ENCODE assay signal across 9 mouse cellular contexts in the genomic region with DNA sequence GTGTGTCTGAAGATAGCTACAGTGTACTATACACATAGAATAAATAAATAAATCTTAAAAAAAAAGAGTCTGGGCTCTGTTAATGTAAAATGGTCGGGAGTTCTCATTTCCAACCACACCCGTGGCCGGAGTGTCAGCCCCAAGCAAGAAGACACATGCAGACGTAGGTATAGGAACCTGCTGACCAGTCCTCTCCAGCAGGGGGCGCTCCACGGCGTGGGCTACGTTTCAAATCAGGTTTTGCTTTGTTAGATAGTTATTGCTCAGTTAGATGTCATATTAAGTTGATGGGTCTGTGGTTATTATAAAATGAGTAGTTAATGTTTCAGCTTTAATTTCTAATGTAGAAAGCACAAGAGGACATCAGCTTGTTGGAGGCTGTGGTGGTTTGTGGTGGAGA. TPM values are rescaled to one million over a fixed set of nuclear protein-coding genes. Genes with fewer than 3 reads are reported as not detected.
A peak's percentile ranks its signal among the peaks of the same experiment; 100 is the strongest.
DNase-seq lines count a peak whose midpoint lies in the region; ATAC-seq and TF ChIP-seq lines count a peak whose summit lies in the region.
"Had no signal": no experiment of that assay in that cellular context is flagged by ENCODE, and none has a peak within 500 bp of the region (broad histone marks: within the 10 kb centered on the region; RNA-seq: fewer than 3 reads in every experiment).

No protein-coding gene starts in this region.

- peaks cover 12% of the 10 kb centered on the region; the same call in 1 of the 2 replicates for H3K4me1 ChIP-seq in neural tube, embryonic 15.5 days

- H3K4me2 ChIP-seq in neural tube, embryonic 15.5 days = no peak overlapping the region
- H3K4me2 ChIP-seq: embryonic facial prominence, embryonic 12.5 days had no signal

- DNase-seq in gastrocnemius, adult 2 months = peak; percentile 47
- no peak for DNase-seq in gastrocnemius, postnatal 14 days
- peak; percentile 59 for DNase-seq in neural tube, embryonic 10.5 days (ENCODE audit: extremely low spot score, low spot score)
- peak; percentile 26 for DNase-seq in adipocyte (ENCODE audit: low spot score)
- DNase-seq in kidney, postnatal 10 days = peak; percentile 65
- peak; percentile 43 for DNase-seq in retina, postnatal 1 day
- no peak for DNase-seq in Muller cell, postnatal 12 days (ENCODE audit: inconsistent ontology term)

- ATAC-seq in neural tube, embryonic 15.5 days (ENCODE audit: low FRiP score) = no peak

- no peaks in the 10 kb centered on the region for H3K27me3 ChIP-seq in neural tube, embryonic 15.5 days (replicated peaks)
- H3K27me3 ChIP-seq: embryonic facial prominence, embryonic 12.5 days had no signal

- intact Hi-C loops in gastrocnemius, adult 2 months (cut with DNase I) = no loop called here
- intact Hi-C loops in gastrocnemius, postnatal 14 days (cut with DNase I; ENCODE audit: low total_unique reads) = no loop called here

- H3K36me3 ChIP-seq in neural tube, embryonic 15.5 days = no peaks in the 10 kb centered on the region

- no peaks in the 10 kb centered on the region for H3K9me3 ChIP-seq in neural tube, embryonic 15.5 days (replicated peaks)
- H3K9me3 ChIP-seq: embryonic facial prominence, embryonic 12.5 days had no signal

- TF ChIP-seq CTCF in gastrocnemius, adult 2 months (IDR thresholded peaks at IDR 0.05) = peak; percentile 84

- H3K27ac ChIP-seq in gastrocnemius, adult 2 months = no peak overlapping the region
- no peak overlapping the region for H3K27ac ChIP-seq in neural tube, embryonic 15.5 days (replicated peaks)
- H3K27ac ChIP-seq: embryonic facial prominence, embryonic 12.5 days had no signal

- no peak overlapping the region for H3K9ac ChIP-seq in neural tube, embryonic 15.5 days (replicated peaks)
- H3K9ac ChIP-seq: embryonic facial prominence, embryonic 12.5 days had no signal

- no peak overlapping the region for H3K4me3 ChIP-seq in gastrocnemius, adult 2 months
- H3K4me3 ChIP-seq in neural tube, embryonic 15.5 days (replicated peaks) = no peak overlapping the region
- H3K4me3 ChIP-seq: embryonic facial prominence, embryonic 12.5 days had no signal

- WGBS in neural tube, embryonic 15.5 days = 29% methylated on average over 8 of the region's 8 CpGs

RNA-seq across cellular contexts. Expression of a gene that starts 52.8 kb away (rescaled TPM):
- 1 to 10 TPM; 7.6 to 8.4 TPM for total RNA-seq in gastrocnemius, adult 2 months (2021)
- 1 to 10 TPM; 7.8 to 8.0 TPM for total RNA-seq in gastrocnemius, postnatal 14 days (2021)
- polyA plus RNA-seq in neural tube, embryonic 15.5 days (2015; fragmentation: Nextera tagmentation; extraction: Ambion mirVana) = 24.1 and 28.4 TPM in 2 replicates

Comparison
In these comparisons a context has a peak if more than half of its experiments do, and no peak if none do; other contexts are left out.
1. DNase-seq: peak in gastrocnemius, adult 2 months (single experiment), neural tube, embryonic 10.5 days (single experiment), adipocyte (single experiment), kidney, postnatal 10 days (single experiment) and retina, postnatal 1 day (single experiment); none in gastrocnemius, postnatal 14 days (single experiment) and Muller cell, postnatal 12 days (single experiment).